Mouse (Mus musculus) lung, embryonic 14.5 days (tissue): ENCODE results near the gene Pparg. TPM values are rescaled to one million over a fixed set of nuclear protein-coding genes. Genes with fewer than 3 reads are reported as not detected.

ENCODE experiments used
- ATAC-seq: fragments of 200-750 bp; cut with Nextera tagmentation; 2 replicates; pipeline ENCODE4 v1.8.0; 2017; ENCODE audit warnings: mild to moderate bottlenecking, moderate TSS enrichment, moderate library complexity; ENCODE audit not compliant: insufficient read depth
- DNase-seq: peaks from one replicate; pipeline ENCODE4 v3.0.0-alpha.2; 2015
- H3K27ac ChIP-seq: fragments of 300-500 bp; sonication (generic); 2 replicates; pipeline ENCODE4 v1.5.1; 2014; ENCODE audit warnings: low read depth, mild to moderate bottlenecking, moderate library complexity
- H3K27me3 ChIP-seq: fragments of 300-500 bp; sonication (generic); 2 replicates; pipeline ENCODE4 v1.6.1; 2014; ENCODE audit warnings: low read length, control low read depth; ENCODE audit not compliant: insufficient read depth
- H3K36me3 ChIP-seq: fragments of 300-500 bp; sonication (generic); 2 replicates; pipeline ENCODE4 v1.6.1; 2014; ENCODE audit warnings: control low read depth; ENCODE audit not compliant: insufficient read depth
- H3K4me1 ChIP-seq: fragments of 300-500 bp; sonication (generic); 2 replicates; pipeline ENCODE4 v1.6.1; 2014; ENCODE audit warnings: antibody characterized with exemption, control low read depth; ENCODE audit not compliant: insufficient read depth
- H3K4me2 ChIP-seq: fragments of 300-500 bp; sonication (generic); 2 replicates; pipeline ENCODE4 v1.6.1; 2014; ENCODE audit warnings: mild to moderate bottlenecking
- H3K4me3 ChIP-seq: fragments of 300-500 bp; sonication (generic); 2 replicates; pipeline ENCODE4 v1.5.1; 2014; ENCODE audit warnings: low read depth, low read length
- H3K9ac ChIP-seq: fragments of 300-500 bp; sonication (generic); 2 replicates; pipeline ENCODE4 v1.6.1; 2014
- H3K9me3 ChIP-seq: fragments of 300-500 bp; sonication (generic); 2 replicates; pipeline ENCODE4 v1.6.1; 2016; ENCODE audit warnings: low read depth, low read length, control low read depth
- CTCF ChIP-seq: IDR thresholded peaks from 2 replicates; pipeline ENCODE4 v1.5.1; 2016; ENCODE audit warnings: antibody characterized with exemption, low read depth
- WGBS: fragments of 180-500 bp; shearing (Covaris S2); extraction: QIAGEN DNeasy Blood & Tissue Kit; methylation state at CpG from one replicate; pipeline ENCODE4 v1.1.7; 2014; 5-methylcytosine and 5-hydroxymethylcytosine counted together
- polyA plus RNA-seq: library from polyadenylated mRNA; unstranded; fragments of >200 nt; fragmentation: Nextera tagmentation; extraction: Ambion mirVana; gene quantifications from 2 replicates; pipeline ENCODE4 v1.2.1, GENCODE M21; 2014

The Pparg gene
- polyA plus RNA-seq, 1 experiment from 2014 or later: 2.2 TPM

- TF ChIP-seq CTCF: no peak
- WGBS: 62% methylated on average over 2 of the region's 2 CpGs
- ATAC-seq: no peak
Observed at GRCm38 (mm10) chr6:115432726-115433125, 72.0 kb downstream of the Pparg start.

GRCm38 (mm10) chr6:115434054-115434453, 73.3 kb downstream of the Pparg start:
- Histone ChIP-seq H3K9me3 (no peaks in the 10 kb centered on the region), H3K27ac (no peak overlapping the region), H3K4me3 (no peak overlapping the region), H3K9ac (no peak overlapping the region), H3K4me1 (no peaks in the 10 kb centered on the region), H3K36me3 (no peaks in the 10 kb centered on the region), H3K27me3 (no peaks in the 10 kb centered on the region), H3K4me2 (no peak overlapping the region)
- TF ChIP-seq CTCF: no peak
- DNase-seq: no peak
- 77% methylated on average over 1 of the region's 1 CpGs for WGBS
- no peak for ATAC-seq

More at GRCm38 (mm10) chr6:115432726-115433125, 72.0 kb downstream of the Pparg start:
- no peaks in the 10 kb centered on the region for H3K4me1 ChIP-seq
- no peak overlapping the region for H3K4me2 ChIP-seq
- H3K36me3 ChIP-seq: no peaks in the 10 kb centered on the region
- H3K27me3 ChIP-seq: no peaks in the 10 kb centered on the region
- no peak overlapping the region for H3K27ac ChIP-seq
- H3K4me3 ChIP-seq: no peak overlapping the region
- no peak overlapping the region for H3K9ac ChIP-seq
- no peaks in the 10 kb centered on the region for H3K9me3 ChIP-seq
- no peak for DNase-seq

- Histone ChIP-seq H3K36me3 (no peaks in the 10 kb centered on the region), H3K27ac (no peak overlapping the region), H3K4me2 (no peak overlapping the region), H3K27me3 (no peaks in the 10 kb centered on the region), H3K9me3 (no peaks in the 10 kb centered on the region), H3K4me3 (no peak overlapping the region), H3K9ac (no peak overlapping the region), H3K4me1 (no peaks in the 10 kb centered on the region)
- ATAC-seq (no peak), DNase-seq (no peak)
- TF ChIP-seq CTCF: no peak
- WGBS: 66% methylated on average over 2 of the region's 2 CpGs
Observed at GRCm38 (mm10) chr6:115434816-115435215, 74.1 kb downstream of the Pparg start.

GRCm38 (mm10) chr6:115440231-115441006, 79.7 kb downstream of the Pparg start:
- no peaks in the 10 kb centered on the region for H3K9me3 ChIP-seq
- H3K4me2 ChIP-seq: no peak overlapping the region
- H3K27ac ChIP-seq: no peak overlapping the region
- H3K4me1 ChIP-seq: no peaks in the 10 kb centered on the region
- no peak for ATAC-seq
- no peak for DNase-seq
- H3K4me3 ChIP-seq: no peak overlapping the region
- no peak for TF ChIP-seq CTCF
- no peaks in the 10 kb centered on the region for H3K36me3 ChIP-seq
- WGBS: 61% methylated on average over 5 of the region's 5 CpGs
- no peak overlapping the region for H3K9ac ChIP-seq
- H3K27me3 ChIP-seq: no peaks in the 10 kb centered on the region

GRCm38 (mm10) chr6:115452501-115452900, 91.8 kb downstream of the Pparg start:
- H3K4me2 ChIP-seq: no peak overlapping the region

GRCm38 (mm10) chr6:115462743-115463337, 102.1 kb downstream of the Pparg start:
- no peaks in the 10 kb centered on the region for H3K9me3 ChIP-seq
- peak overlapping the region; percentile 20; the same call in 1 of the 2 replicates for H3K4me2 ChIP-seq
- no peaks in the 10 kb centered on the region for H3K36me3 ChIP-seq
- no peak overlapping the region for H3K4me3 ChIP-seq
- peak overlapping the region; percentile 55; the same call in 1 of the 2 replicates for H3K27ac ChIP-seq
- no peak for TF ChIP-seq CTCF
- H3K4me1 ChIP-seq: no peaks in the 10 kb centered on the region
- 52% methylated on average over 16 of the region's 16 CpGs for WGBS
- H3K27me3 ChIP-seq: no peaks in the 10 kb centered on the region
- H3K9ac ChIP-seq: no peak overlapping the region
- peak; percentile 70 for ATAC-seq
- peak; percentile 80 for DNase-seq

More at GRCm38 (mm10) chr6:115452501-115452900, 91.8 kb downstream of the Pparg start:
- Histone ChIP-seq H3K4me3 (no peak overlapping the region), H3K36me3 (no peaks in the 10 kb centered on the region), H3K9ac (no peak overlapping the region), H3K27me3 (no peaks in the 10 kb centered on the region), H3K9me3 (no peaks in the 10 kb centered on the region), H3K4me1 (no peaks in the 10 kb centered on the region), H3K27ac (no peak overlapping the region)
- TF ChIP-seq CTCF: no peak
- peak; percentile 43 for DNase-seq
- ATAC-seq: no peak
- WGBS: 64% methylated on average over 1 of the region's 1 CpGs

- ATAC-seq (peak; percentile 21; the same call in 1 of the 2 replicates), DNase-seq (no peak)
- TF ChIP-seq CTCF: no peak
- Histone ChIP-seq H3K27ac (peak overlapping the region; percentile 55; the same call in 1 of the 2 replicates), H3K4me1 (no peaks in the 10 kb centered on the region), H3K9me3 (no peaks in the 10 kb centered on the region), H3K27me3 (no peaks in the 10 kb centered on the region), H3K9ac (no peak overlapping the region), H3K4me2 (peak overlapping the region; percentile 20; the same call in 1 of the 2 replicates), H3K36me3 (no peaks in the 10 kb centered on the region), H3K4me3 (no peak overlapping the region)
- WGBS: 30% methylated on average over 2 of the region's 2 CpGs
Observed at GRCm38 (mm10) chr6:115463338-115463737, 102.6 kb downstream of the Pparg start.
